Mouse (Mus musculus) forebrain, embryonic 16.5 days (tissue): Measurements from ENCODE around the gene Olfr771. TPM values are rescaled to one million over a fixed set of nuclear protein-coding genes. Genes with fewer than 3 reads are reported as not detected.
"Not testable (repeated sequence)": the region's sequence is repeated elsewhere in the genome, so short reads cannot be mapped to it uniquely, and the experiment has no call there.

ENCODE experiments used
- ATAC-seq: fragments of 200-750 bp; cut with Nextera tagmentation; 2 replicates; pipeline ENCODE4 v1.8.0; 2017; ENCODE audit warnings: mild to moderate bottlenecking, moderate library complexity
- H3K27ac ChIP-seq: fragments of 300-500 bp; sonication (generic); 2 replicates; pipeline ENCODE4 v1.5.1; 2014; ENCODE audit warnings: low read length, control low read depth
- H3K27me3 ChIP-seq: fragments of 300-500 bp; sonication (generic); replicated peaks from 2 replicates; pipeline ENCODE4 v1.6.1; 2014; ENCODE audit warnings: low read length; ENCODE audit not compliant: control insufficient read depth, insufficient read depth
- H3K36me3 ChIP-seq: fragments of 300-500 bp; sonication (generic); 2 replicates; pipeline ENCODE4 v1.6.1; 2014; ENCODE audit not compliant: control insufficient read depth, insufficient read depth
- H3K4me1 ChIP-seq: fragments of 300-500 bp; sonication (generic); replicated peaks from 2 replicates; pipeline ENCODE4 v1.6.1; 2014; ENCODE audit warnings: low read length; ENCODE audit not compliant: control insufficient read depth, insufficient read depth
- H3K4me2 ChIP-seq: fragments of 300-500 bp; sonication (generic); 2 replicates; pipeline ENCODE4 v1.6.1; 2014; ENCODE audit warnings: mild to moderate bottlenecking, low read length, control low read depth
- H3K4me3 ChIP-seq: fragments of 300-500 bp; sonication (generic); replicated peaks from 2 replicates; pipeline ENCODE4 v1.5.1; 2014; ENCODE audit warnings: mild to moderate bottlenecking, low read length, control low read depth
- H3K9ac ChIP-seq: fragments of 300-500 bp; sonication (generic); replicated peaks from 2 replicates; pipeline ENCODE4 v1.6.1; 2014; ENCODE audit warnings: low read depth, low read length, control low read depth
- H3K9me3 ChIP-seq: fragments of 300-500 bp; sonication (generic); 2 replicates; pipeline ENCODE4 v1.6.1; 2016; ENCODE audit warnings: low read length; ENCODE audit not compliant: control insufficient read depth
- WGBS: fragments of 180-500 bp; shearing (Covaris S2); extraction: QIAGEN DNeasy Blood & Tissue Kit; methylation state at CpG from one replicate; pipeline ENCODE4 v1.1.7; 2014; 5-methylcytosine and 5-hydroxymethylcytosine counted together
- polyA plus RNA-seq: library from polyadenylated mRNA; unstranded; fragments of >200 nt; fragmentation: Nextera tagmentation; extraction: Ambion mirVana; gene quantifications from 2 replicates; pipeline ENCODE4 v1.2.1, GENCODE M21; 2015

The Olfr771 gene
- not detected in 2 replicates for polyA plus RNA-seq

- no peaks in the 10 kb centered on the region for H3K36me3 ChIP-seq
- H3K4me3 ChIP-seq, result no peak within 1 kb of the TSS
- H3K27ac ChIP-seq, result no peak within 1 kb of the TSS
- ATAC-seq, result no peak
- WGBS, result 88% methylated on average over 1 of the region's 1 CpGs
- H3K9ac ChIP-seq, result no peak within 1 kb of the TSS
- no peaks in the 10 kb centered on the region for H3K9me3 ChIP-seq
- H3K27me3 ChIP-seq, result no peaks in the 10 kb centered on the region
- no peak within 1 kb of the TSS for H3K4me2 ChIP-seq
- no peaks in the 10 kb centered on the region for H3K4me1 ChIP-seq
Measured at GRCm38 (mm10) chr10:129164651-129165050, at the start of gene Olfr771. Gene Olfr771 (minus strand): TSS chr10:129164751.

- not testable (repeated sequence) for H3K4me2 ChIP-seq, ATAC-seq, H3K36me3 ChIP-seq, H3K4me3 ChIP-seq, H3K27me3 ChIP-seq, H3K9me3 ChIP-seq, H3K4me1 ChIP-seq, H3K9ac ChIP-seq, H3K27ac ChIP-seq
Measured at GRCm38 (mm10) chr10:129187319-129187718, 22.8 kb upstream of the Olfr771 start, which contains the start of gene Olfr773. Gene Olfr773 (minus strand): TSS chr10:129187419.

DNA sequence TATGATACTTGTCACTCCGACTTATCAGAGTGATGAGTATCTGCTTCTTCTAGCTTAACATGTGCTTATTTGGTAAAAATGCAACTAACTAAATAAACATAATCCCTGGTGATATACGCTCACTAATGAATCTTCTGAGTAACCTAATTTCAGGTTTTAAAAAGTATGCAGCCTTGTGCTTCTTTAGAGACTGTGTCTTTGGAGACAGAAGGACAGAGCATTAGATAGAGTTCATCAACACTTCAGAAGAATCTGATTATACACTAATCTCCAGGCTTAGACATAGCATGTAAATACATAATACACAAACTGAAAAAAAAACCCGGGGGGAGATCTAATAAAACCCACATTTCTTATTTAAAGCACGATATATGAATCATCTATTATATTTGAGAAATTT is 13.3 kb upstream of the Olfr771 start, which contains the start of gene Olfr772:
Gene Olfr772, minus strand, starts transcription at position 101 of the 400 bp plus-strand sequence.
- ATAC-seq, H3K4me2 ChIP-seq, H3K4me1 ChIP-seq, H3K27me3 ChIP-seq, H3K36me3 ChIP-seq, H3K9me3 ChIP-seq, H3K4me3 ChIP-seq, H3K27ac ChIP-seq, H3K9ac ChIP-seq: not testable (repeated sequence)
- 84% methylated on average over 3 of the region's 4 CpGs for WGBS

DNA sequence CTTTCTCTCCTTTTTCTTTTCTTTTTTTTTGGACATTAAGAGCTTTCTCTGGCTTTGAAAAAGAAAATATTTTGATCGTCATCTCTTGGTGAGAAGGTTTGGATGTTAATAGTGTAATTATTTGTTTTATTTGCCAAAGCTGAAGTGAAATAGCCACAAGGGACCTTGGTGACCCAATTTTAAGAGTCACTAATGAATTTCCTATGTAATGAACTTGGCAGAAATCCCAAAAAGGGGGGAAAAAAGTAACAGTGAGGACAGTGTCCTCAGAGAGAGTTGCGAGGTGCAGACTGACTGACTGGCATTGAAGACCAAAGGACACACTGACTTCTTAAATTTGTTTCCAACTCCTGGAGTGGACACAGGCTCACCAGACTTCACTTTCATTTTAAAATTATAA is 25.7 kb downstream of the Olfr771 start, which contains the start of gene Olfr770:
Gene Olfr770, minus strand, starts transcription at position 101 of the 400 bp plus-strand sequence.
- Histone ChIP-seq H3K4me1 (no peaks in the 10 kb centered on the region), H3K27ac (no peak within 1 kb of the TSS), H3K4me3 (no peak within 1 kb of the TSS), H3K4me2 (no peak within 1 kb of the TSS), H3K9ac (no peak within 1 kb of the TSS), H3K27me3 (no peaks in the 10 kb centered on the region), H3K9me3 (no peaks in the 10 kb centered on the region), H3K36me3 (no peaks in the 10 kb centered on the region)
- no peak for ATAC-seq
- 47% methylated on average over 2 of the region's 2 CpGs for WGBS

DNA sequence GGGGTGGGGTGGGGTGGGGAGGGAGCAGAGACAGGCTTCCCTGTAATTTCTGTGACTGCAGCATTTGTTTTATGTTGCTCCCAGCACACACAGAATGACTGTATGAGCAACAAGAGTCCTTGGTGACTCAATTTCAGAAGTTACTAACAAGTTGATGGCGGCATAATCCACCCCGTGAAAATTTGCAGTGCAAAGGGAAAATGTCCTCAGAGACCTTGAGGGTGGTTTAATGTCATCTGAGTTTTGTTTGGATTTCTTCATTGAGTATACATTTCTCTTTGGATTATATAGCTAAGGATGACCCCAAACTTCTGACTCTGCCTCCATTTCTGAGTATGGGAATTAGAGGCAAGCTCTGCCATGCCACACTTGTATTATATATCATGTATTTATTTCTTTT is 46.8 kb downstream of the Olfr771 start, which contains the start of gene Olfr769:
Gene Olfr769, minus strand, starts transcription at position 101 of the 400 bp plus-strand sequence.
- no peak for ATAC-seq
- Histone ChIP-seq H3K9ac (no peak within 1 kb of the TSS), H3K27me3 (no peaks in the 10 kb centered on the region), H3K4me3 (no peak within 1 kb of the TSS), H3K4me1 (no peaks in the 10 kb centered on the region), H3K4me2 (no peak within 1 kb of the TSS), H3K27ac (no peak within 1 kb of the TSS), H3K9me3 (no peaks in the 10 kb centered on the region), H3K36me3 (no peaks in the 10 kb centered on the region)
- WGBS, result 80% methylated on average over 2 of the region's 2 CpGs

DNA sequence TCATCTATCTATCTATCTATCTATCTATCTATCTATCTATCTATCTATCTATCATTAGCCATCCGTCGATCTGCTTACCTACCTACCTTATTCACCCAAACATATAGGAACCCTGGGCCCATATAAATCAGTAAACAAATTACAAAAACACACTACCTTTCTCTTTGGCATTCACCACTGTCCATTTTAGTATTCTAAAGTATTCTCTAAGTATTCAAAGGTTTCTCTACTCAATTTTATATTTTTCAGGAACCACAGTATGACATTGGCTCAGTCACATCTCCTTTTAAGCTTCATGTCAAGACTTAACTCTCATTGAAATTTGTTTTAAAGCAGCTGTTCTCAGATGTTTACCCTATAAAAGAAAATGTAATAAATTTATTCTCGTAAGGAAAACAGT is 49.4 kb downstream of the Olfr771 start:
- WGBS, result 91% methylated on average over 3 of the region's 3 CpGs
- ATAC-seq, result no peak
- H3K27ac ChIP-seq, result no peak overlapping the region

More for the DNA sequence above, 49.4 kb downstream of the Olfr771 start:
- Histone ChIP-seq H3K9me3 (no peaks in the 10 kb centered on the region), H3K27me3 (no peaks in the 10 kb centered on the region), H3K36me3 (no peaks in the 10 kb centered on the region), H3K4me3 (no peak overlapping the region), H3K9ac (no peak overlapping the region), H3K4me2 (no peak overlapping the region), H3K4me1 (no peaks in the 10 kb centered on the region)

Other genes with a start within 250 kb of the Olfr771 start
- 8.6 and 12.3 TPM in 2 replicates for gene Rdh5, start 241.9 kb downstream of the Olfr771 start, polyA plus RNA-seq
- 203 and 221 TPM in 2 replicates for gene Bloc1s1, start 240.7 kb downstream of the Olfr771 start, polyA plus RNA-seq
- gene Itga7, start 230.9 kb downstream of the Olfr771 start, polyA plus RNA-seq, result 3.1 and 3.4 TPM in 2 replicates
- gene Mettl7b, start 203.8 kb downstream of the Olfr771 start, polyA plus RNA-seq, result not detected in 2 replicates
- not detected in 2 replicates for gene Olfr9, start 175.3 kb downstream of the Olfr771 start, polyA plus RNA-seq
- gene Olfr763, start 154.0 kb downstream of the Olfr771 start, polyA plus RNA-seq, result not detected in 2 replicates
- not detected in 2 replicates for gene Olfr764-ps1, start 124.9 kb downstream of the Olfr771 start, polyA plus RNA-seq
- not detected in 2 replicates for gene Olfr765, start 114.8 kb downstream of the Olfr771 start, polyA plus RNA-seq
- gene Olfr766-ps1, start 95.8 kb downstream of the Olfr771 start, polyA plus RNA-seq, result not detected in 2 replicates
- gene Olfr767, start 81.8 kb downstream of the Olfr771 start, polyA plus RNA-seq, result not detected in 2 replicates
- gene Olfr768, start 65.4 kb downstream of the Olfr771 start, polyA plus RNA-seq, result not detected in 2 replicates
- gene Olfr769, start 46.9 kb downstream of the Olfr771 start, polyA plus RNA-seq, result not detected in 2 replicates
- gene Olfr770, start 25.8 kb downstream of the Olfr771 start, polyA plus RNA-seq, result not detected in 2 replicates
- gene Olfr772, start 13.2 kb upstream of the Olfr771 start, polyA plus RNA-seq, result not detected in 2 replicates
- not detected in 2 replicates for gene Olfr773, start 22.7 kb upstream of the Olfr771 start, polyA plus RNA-seq
- gene Olfr774, start 71.5 kb upstream of the Olfr771 start, polyA plus RNA-seq, result not detected in 2 replicates
- not detected in 2 replicates for gene Olfr775, start 83.7 kb upstream of the Olfr771 start, polyA plus RNA-seq
- not detected in 2 replicates for gene Olfr776, start 94.4 kb upstream of the Olfr771 start, polyA plus RNA-seq
- gene Olfr777, start 106.7 kb upstream of the Olfr771 start, polyA plus RNA-seq, result 0.09 TPM in 1 of 2 replicates, not detected in the other
- not detected in 2 replicates for gene Olfr780, start 153.4 kb upstream of the Olfr771 start, polyA plus RNA-seq
- gene Olfr781, start 164.1 kb upstream of the Olfr771 start, polyA plus RNA-seq, result not detected in 2 replicates
- gene Olfr782, start 184.1 kb upstream of the Olfr771 start, polyA plus RNA-seq, result not detected in 2 replicates
- gene Olfr784, start 219.3 kb upstream of the Olfr771 start, polyA plus RNA-seq, result 0.07 and 0.15 TPM in 2 replicates
- not detected in 2 replicates for gene Olfr785, start 240.7 kb upstream of the Olfr771 start, polyA plus RNA-seq